In genomic region chr1:38263251-38263650, GRCm38 (mm10) we compare ENCODE assay signal across 8 mouse cellular contexts.
A peak's percentile ranks its signal among the peaks of the same experiment; 100 is the strongest.
DNase-seq lines count a peak whose midpoint lies in the region; ATAC-seq and TF ChIP-seq lines count a peak whose summit lies in the region.

No protein-coding gene starts in this region.

- no peaks in the 10 kb centered on the region for H3K9me3 ChIP-seq in heart, embryonic 11.5 days (replicated peaks; ENCODE audit: control insufficient read depth, low read length)
- H3K9me3 ChIP-seq in midbrain, embryonic 11.5 days (ENCODE audit: control insufficient read depth, low read length), result no peaks in the 10 kb centered on the region

- peak; percentile 86 for DNase-seq in heart, adult 11 months
- peak; percentile 60 for DNase-seq in Muller cell, postnatal 12 days (ENCODE audit: inconsistent ontology term)
- DNase-seq in midbrain, embryonic 11.5 days (ENCODE audit: low spot score, missing footprints), result peak; percentile 87
- no peak for DNase-seq in right cerebral cortex, postnatal 36 days (ENCODE audit: low spot score in 2 of 2)
- no peak for DNase-seq in embryo, embryonic 10 days (ENCODE audit: low spot score)
- DNase-seq in right cerebral cortex, postnatal 4 days, result no peak

- no peak overlapping the region for H3K9ac ChIP-seq in heart, embryonic 11.5 days (ENCODE audit: low read depth, low read length)
- no peak overlapping the region for H3K9ac ChIP-seq in midbrain, embryonic 11.5 days (ENCODE audit: low read length)

- no peak for TF ChIP-seq CTCF in embryonic fibroblast, embryonic 13.5 days (IDR thresholded peaks at IDR 0.05; ENCODE audit: borderline replicate concordance, insufficient read depth, low read length)

- no peak overlapping the region for H3K27ac ChIP-seq in heart, embryonic 11.5 days (ENCODE audit: low read depth, low read length)
- peak overlapping the region; percentile 2; the same call in 1 of the 2 replicates for H3K27ac ChIP-seq in embryonic fibroblast, embryonic 13.5 days (ENCODE audit: insufficient read depth, low read length)
- no peak overlapping the region for H3K27ac ChIP-seq in midbrain, embryonic 11.5 days (ENCODE audit: low read depth, low read length)

- H3K4me1 ChIP-seq in heart, embryonic 11.5 days (ENCODE audit: control insufficient read depth, insufficient read depth, low read length), result no peaks in the 10 kb centered on the region
- peaks cover 16% of the 10 kb centered on the region for H3K4me1 ChIP-seq in embryonic fibroblast, embryonic 13.5 days (ENCODE audit: control insufficient read depth, insufficient read depth, low read length)
- H3K4me1 ChIP-seq in midbrain, embryonic 11.5 days (ENCODE audit: control insufficient read depth, insufficient read depth, low read length), result peaks cover 15% of the 10 kb centered on the region

- no peaks in the 10 kb centered on the region for H3K36me3 ChIP-seq in heart, embryonic 11.5 days (ENCODE audit: control insufficient read depth, insufficient read depth, low read length)
- no peaks in the 10 kb centered on the region for H3K36me3 ChIP-seq in midbrain, embryonic 11.5 days (ENCODE audit: control insufficient read depth, insufficient read depth, low read length)

- no peak overlapping the region for H3K4me3 ChIP-seq in heart, embryonic 11.5 days (ENCODE audit: low read depth, low read length)
- no peak overlapping the region for H3K4me3 ChIP-seq in embryonic fibroblast, embryonic 13.5 days (ENCODE audit: insufficient read depth, low read length)
- H3K4me3 ChIP-seq in midbrain, embryonic 11.5 days (ENCODE audit: low read depth, low read length), result no peak overlapping the region

- no peaks in the 10 kb centered on the region for H3K27me3 ChIP-seq in heart, embryonic 11.5 days (ENCODE audit: control insufficient read depth, insufficient read depth, low read length)
- no peaks in the 10 kb centered on the region for H3K27me3 ChIP-seq in midbrain, embryonic 11.5 days (ENCODE audit: control insufficient read depth, insufficient read depth, low read length)

- ATAC-seq in heart, embryonic 11.5 days (replicated peaks; ENCODE audit: insufficient number of reproducible peaks, low FRiP score, low TSS enrichment), result no peak
- ATAC-seq in midbrain, embryonic 11.5 days (ENCODE audit: low FRiP score), result peak; percentile 80

- TF ChIP-seq POLR2A in embryonic fibroblast, embryonic 13.5 days (IDR thresholded peaks at IDR 0.05; ENCODE audit: low read depth, low read length), result no peak

- 62% methylated on average over 8 of the region's 8 CpGs for WGBS in heart, embryonic 11.5 days (ENCODE audit: insufficient replicate concordance)
- 44% methylated on average over 8 of the region's 8 CpGs for WGBS in midbrain, embryonic 11.5 days

- no peak overlapping the region for H3K4me2 ChIP-seq in heart, embryonic 11.5 days
- H3K4me2 ChIP-seq in midbrain, embryonic 11.5 days, result no peak overlapping the region

Comparison
In these comparisons a context has a peak if more than half of its experiments do, and no peak if none do; other contexts are left out.
1. DNase-seq: peak in heart, adult 11 months (single experiment), Muller cell, postnatal 12 days (single experiment) and midbrain, embryonic 11.5 days (single experiment); none in right cerebral cortex, postnatal 36 days (0 of 2), embryo, embryonic 10 days (single experiment) and right cerebral cortex, postnatal 4 days (single experiment).